Mouse (Mus musculus) lung, embryonic 15.5 days (tissue): ENCODE measurements around the gene Acox2. TPM values are rescaled to one million over a fixed set of nuclear protein-coding genes. Genes with fewer than 3 reads are reported as not detected.
A peak's percentile ranks its signal among the peaks of the same experiment; 100 is the strongest.

Experiments
- ATAC-seq: fragments of 200-750 bp; cut with Nextera tagmentation; 2 replicates; pipeline ENCODE4 v1.8.0; 2017; ENCODE audit warnings: moderate number of reproducible peaks, borderline replicate concordance; ENCODE audit not compliant: low FRiP score, low TSS enrichment; ENCODE audit errors: extremely low read depth
- H3K27ac ChIP-seq: fragments of 300-500 bp; sonication (generic); 2 replicates; pipeline ENCODE4 v1.5.1; 2015; ENCODE audit warnings: moderate library complexity, mild to moderate bottlenecking, inconsistent platforms
- H3K27me3 ChIP-seq: fragments of 300-500 bp; sonication (generic); 2 replicates; pipeline ENCODE4 v1.6.1; 2015; ENCODE audit warnings: inconsistent platforms
- H3K36me3 ChIP-seq: fragments of 300-500 bp; sonication (generic); 2 replicates; pipeline ENCODE4 v1.6.1; 2015; ENCODE audit warnings: inconsistent platforms
- H3K4me1 ChIP-seq: fragments of 300-500 bp; sonication (generic); 2 replicates; pipeline ENCODE4 v1.6.1; 2015; ENCODE audit warnings: inconsistent platforms
- H3K4me2 ChIP-seq: fragments of 300-500 bp; sonication (generic); 2 replicates; pipeline ENCODE4 v1.6.1; 2015; ENCODE audit warnings: inconsistent platforms, mild to moderate bottlenecking, moderate library complexity
- H3K4me3 ChIP-seq: fragments of 300-500 bp; sonication (generic); 2 replicates; pipeline ENCODE4 v1.5.1; 2015; ENCODE audit warnings: mild to moderate bottlenecking, inconsistent platforms
- H3K9ac ChIP-seq: fragments of 300-500 bp; sonication (generic); 2 replicates; pipeline ENCODE4 v1.6.1; 2015; ENCODE audit warnings: inconsistent platforms
- H3K9me3 ChIP-seq: fragments of 300-500 bp; sonication (generic); 2 replicates; pipeline ENCODE4 v1.6.1; 2016; ENCODE audit warnings: inconsistent platforms
- whole genome bisulfite sequencing: fragments of 180-500 bp; shearing (Covaris S2); methylation state at CpG from one replicate; pipeline ENCODE4 v1.1.7; 2015; 5-methylcytosine and 5-hydroxymethylcytosine counted together
- polyA plus RNA-seq: library from polyadenylated mRNA; unstranded; fragments of >200 nt; fragmentation: Nextera tagmentation; extraction: Ambion mirVana; gene quantifications from 2 replicates; pipeline ENCODE4 v1.2.1, GENCODE M21; 2015

Gene Acox2
- polyA plus RNA-seq, 1 experiment from 2014 or later = 0.97 TPM

DNA sequence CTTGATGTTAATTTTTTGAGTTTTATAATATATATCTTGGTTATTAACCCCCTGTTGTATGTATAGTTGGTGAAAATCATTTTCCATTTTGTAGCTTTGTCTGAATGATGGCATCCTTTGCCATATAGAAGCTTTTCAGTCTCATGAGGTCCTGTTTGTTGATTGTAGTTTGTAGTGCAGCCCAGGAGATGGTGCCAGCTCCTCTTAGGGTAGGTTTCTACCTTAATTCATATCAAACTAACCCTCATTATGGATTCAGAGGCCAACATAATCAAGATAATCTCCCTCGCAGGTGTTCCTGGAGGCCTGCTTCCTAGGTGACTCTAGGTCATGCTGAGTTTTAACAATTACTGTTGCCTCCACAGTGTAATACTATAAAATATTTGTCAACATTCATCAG, 3.1 kb upstream of the Acox2 start:
- no peaks in the 10 kb centered on the region for H3K9me3 ChIP-seq
- no peak overlapping the region for H3K4me3 ChIP-seq
- no peak for ATAC-seq
- H3K4me1 ChIP-seq = no peaks in the 10 kb centered on the region
- H3K27me3 ChIP-seq = no peaks in the 10 kb centered on the region
- WGBS = 55% methylated on average over 1 of the region's 1 CpGs
- H3K27ac ChIP-seq = no peak overlapping the region
- no peak overlapping the region for H3K4me2 ChIP-seq
- H3K36me3 ChIP-seq = no peaks in the 10 kb centered on the region
- H3K9ac ChIP-seq = no peak overlapping the region

DNA sequence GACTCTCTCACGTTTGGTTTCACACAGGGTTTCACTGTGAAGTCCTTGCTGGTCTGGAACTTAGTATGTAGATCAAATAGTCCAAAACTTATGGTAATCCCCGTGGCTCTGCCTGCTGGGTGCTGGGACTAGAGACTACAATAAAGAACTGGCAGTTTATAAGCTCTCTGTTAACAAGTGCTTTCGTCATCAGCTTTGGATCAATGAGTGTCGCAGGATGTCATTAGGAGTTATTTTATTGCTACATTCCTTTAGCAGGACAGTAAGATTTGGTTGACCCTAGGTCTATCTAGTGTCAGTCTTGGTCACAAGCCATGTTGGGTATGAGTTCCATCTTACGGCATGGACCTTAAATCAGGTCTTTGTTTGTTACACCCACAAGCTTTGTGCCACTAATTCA, 1.1 kb upstream of the Acox2 start:
- H3K36me3 ChIP-seq = no peaks in the 10 kb centered on the region
- no peak overlapping the region for H3K27ac ChIP-seq
- H3K4me1 ChIP-seq = no peaks in the 10 kb centered on the region
- H3K4me3 ChIP-seq = no peak overlapping the region
- H3K9ac ChIP-seq = no peak overlapping the region
- H3K9me3 ChIP-seq = no peaks in the 10 kb centered on the region
- WGBS = 76% methylated on average over 5 of the region's 5 CpGs
- ATAC-seq = no peak
- H3K4me2 ChIP-seq = no peak overlapping the region
- H3K27me3 ChIP-seq = no peaks in the 10 kb centered on the region

DNA sequence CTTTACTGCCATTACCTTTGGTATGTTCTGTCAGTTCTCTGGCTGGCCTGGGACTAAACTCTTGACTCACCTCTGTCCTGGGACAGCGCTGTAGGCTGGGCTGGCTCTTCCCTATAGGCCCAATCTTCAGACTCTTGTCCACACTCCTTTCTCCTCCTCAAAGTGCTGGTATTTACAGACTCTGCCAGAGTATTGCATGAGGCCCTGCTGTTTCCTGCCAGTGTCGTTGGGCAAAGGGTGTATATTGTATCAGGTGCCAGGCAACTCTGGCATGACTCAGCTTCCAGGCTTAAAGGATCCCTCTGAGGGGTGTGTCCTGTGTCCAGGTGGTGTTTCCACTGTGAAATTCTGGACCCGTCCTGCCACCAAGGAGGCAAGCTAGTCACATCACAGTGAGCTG, 401 bp downstream of the Acox2 start:
- H3K4me2 ChIP-seq = no peak overlapping the region
- H3K27ac ChIP-seq = no peak overlapping the region
- no peaks in the 10 kb centered on the region for H3K27me3 ChIP-seq
- no peak for ATAC-seq
- no peaks in the 10 kb centered on the region for H3K4me1 ChIP-seq
- H3K36me3 ChIP-seq = no peaks in the 10 kb centered on the region
- 58% methylated on average over 3 of the region's 3 CpGs for WGBS
- no peak overlapping the region for H3K4me3 ChIP-seq
- H3K9ac ChIP-seq = no peak overlapping the region
- no peaks in the 10 kb centered on the region for H3K9me3 ChIP-seq

DNA sequence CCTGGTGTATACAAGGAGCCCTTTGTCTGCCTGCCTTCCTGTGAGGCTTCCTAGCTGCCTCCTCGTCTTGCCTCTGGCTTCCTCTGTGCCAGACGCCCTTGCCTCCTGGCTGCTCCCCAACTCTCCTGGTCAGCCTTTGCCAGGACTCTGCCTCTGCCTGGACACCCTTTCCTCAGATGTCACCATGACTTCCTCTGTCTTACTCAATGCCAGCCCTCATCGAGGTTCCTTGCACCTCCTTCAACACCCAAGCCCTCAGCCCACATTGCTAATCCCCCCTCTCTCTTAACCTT, 872 bp downstream of the Acox2 start:
- no peaks in the 10 kb centered on the region for H3K4me1 ChIP-seq
- no peak overlapping the region for H3K9ac ChIP-seq
- H3K9me3 ChIP-seq = no peaks in the 10 kb centered on the region
- no peak overlapping the region for H3K27ac ChIP-seq
- WGBS = 21% methylated on average over 3 of the region's 3 CpGs
- H3K27me3 ChIP-seq = no peaks in the 10 kb centered on the region
- no peak overlapping the region for H3K4me2 ChIP-seq
- no peaks in the 10 kb centered on the region for H3K36me3 ChIP-seq
- no peak overlapping the region for H3K4me3 ChIP-seq
- peak; percentile 48; the same call in 1 of the 2 replicates for ATAC-seq

DNA sequence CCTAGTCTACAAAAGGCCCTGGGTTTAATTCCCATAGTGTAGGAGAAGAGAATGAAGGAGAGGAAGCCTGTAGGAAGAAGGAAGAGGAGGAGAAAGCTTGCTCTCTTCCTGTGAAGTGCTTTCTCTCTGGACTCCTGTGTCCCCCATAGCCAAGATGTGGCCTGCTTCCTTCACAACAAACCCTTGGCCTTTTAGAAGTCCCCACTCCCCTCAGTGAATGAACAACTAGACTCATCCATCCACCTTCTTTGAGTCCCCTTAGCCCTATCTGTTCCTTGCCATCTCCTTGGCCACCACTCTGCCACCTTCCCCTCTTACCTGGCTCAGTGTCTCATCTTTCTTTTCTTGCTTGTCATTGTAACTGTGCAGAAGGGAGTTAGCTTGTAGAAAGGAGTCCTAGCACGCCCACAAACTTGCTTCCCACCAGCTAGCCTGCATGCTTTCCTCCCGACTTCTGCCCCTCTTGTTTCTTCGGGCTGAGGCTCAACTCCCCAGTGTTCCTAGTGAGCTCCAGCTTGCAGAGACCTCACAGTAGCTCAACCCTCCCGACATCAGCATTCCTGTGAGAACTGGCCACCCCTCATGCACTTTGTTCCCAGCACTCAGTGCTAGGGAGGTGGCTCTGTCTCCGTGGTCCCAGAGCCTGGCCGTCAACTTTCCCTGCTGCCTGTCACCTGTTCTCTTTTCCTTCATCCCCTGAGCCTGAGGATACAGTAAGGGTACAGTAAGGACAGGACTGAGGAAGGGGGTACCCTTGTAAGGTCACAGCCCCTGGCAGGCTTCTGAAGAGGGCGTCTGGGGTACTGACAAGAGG, 1.4 kb downstream of the Acox2 start:
- ATAC-seq = no peak

DNA sequence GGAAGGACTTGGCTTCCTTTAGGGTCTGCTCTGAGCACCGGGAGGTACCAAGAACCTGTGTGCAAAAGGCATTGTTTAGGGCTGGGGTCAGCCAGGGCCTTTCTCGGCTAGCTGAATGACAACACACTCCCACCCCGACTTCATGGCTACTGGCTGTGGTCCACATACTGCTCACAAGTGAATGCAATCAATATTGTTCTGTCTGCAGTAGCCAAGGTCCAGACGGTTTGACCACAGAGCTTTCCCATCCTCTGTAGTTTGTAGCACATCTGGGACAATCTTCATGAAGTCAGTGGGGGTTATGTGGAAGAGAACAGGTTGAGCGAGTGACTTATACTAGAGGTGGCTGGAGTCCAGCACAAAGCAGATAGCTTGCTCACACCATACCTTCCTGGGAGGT, 2.3 kb downstream of the Acox2 start:
- H3K27ac ChIP-seq = no peak overlapping the region
- 68% methylated on average over 5 of the region's 5 CpGs for WGBS

More for the DNA sequence above, 1.4 kb downstream of the Acox2 start:
- Histone ChIP-seq H3K36me3 (no peaks in the 10 kb centered on the region), H3K4me1 (no peaks in the 10 kb centered on the region), H3K9me3 (no peaks in the 10 kb centered on the region), H3K27me3 (no peaks in the 10 kb centered on the region), H3K4me2 (no peak overlapping the region), H3K27ac (no peak overlapping the region), H3K9ac (no peak overlapping the region), H3K4me3 (no peak overlapping the region)
- WGBS = 41% methylated on average over 7 of the region's 7 CpGs

DNA sequence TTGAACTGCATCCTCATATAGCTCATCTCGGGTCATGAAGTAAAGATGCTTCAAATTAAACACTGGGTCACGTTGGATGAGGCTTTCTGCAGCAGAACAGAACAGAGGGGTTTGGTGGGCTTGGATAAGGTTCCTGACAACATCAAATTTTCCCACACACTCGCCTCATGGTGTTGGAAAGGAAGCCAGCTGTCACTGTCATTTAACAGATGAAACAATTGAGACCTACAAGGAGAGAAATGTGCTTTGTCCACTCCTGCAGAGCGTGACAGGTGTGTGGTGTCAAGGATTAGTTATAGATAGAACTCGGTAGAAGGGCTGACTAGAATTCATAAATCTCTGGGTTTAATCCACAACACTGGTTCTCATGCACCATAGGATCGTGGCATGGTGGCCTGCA, 3.1 kb downstream of the Acox2 start:
- Histone ChIP-seq H3K9me3 (no peaks in the 10 kb centered on the region), H3K27me3 (no peaks in the 10 kb centered on the region), H3K4me1 (no peaks in the 10 kb centered on the region), H3K27ac (no peak overlapping the region), H3K4me2 (no peak overlapping the region), H3K4me3 (no peak overlapping the region), H3K9ac (no peak overlapping the region), H3K36me3 (no peaks in the 10 kb centered on the region)
- WGBS = 60% methylated on average over 6 of the region's 6 CpGs
- no peak for ATAC-seq

More for the DNA sequence above, 2.3 kb downstream of the Acox2 start:
- Histone ChIP-seq H3K9me3 (no peaks in the 10 kb centered on the region), H3K36me3 (no peaks in the 10 kb centered on the region), H3K27me3 (no peaks in the 10 kb centered on the region), H3K4me3 (no peak overlapping the region), H3K4me1 (no peaks in the 10 kb centered on the region), H3K9ac (no peak overlapping the region), H3K4me2 (no peak overlapping the region)
- no peak for ATAC-seq

DNA sequence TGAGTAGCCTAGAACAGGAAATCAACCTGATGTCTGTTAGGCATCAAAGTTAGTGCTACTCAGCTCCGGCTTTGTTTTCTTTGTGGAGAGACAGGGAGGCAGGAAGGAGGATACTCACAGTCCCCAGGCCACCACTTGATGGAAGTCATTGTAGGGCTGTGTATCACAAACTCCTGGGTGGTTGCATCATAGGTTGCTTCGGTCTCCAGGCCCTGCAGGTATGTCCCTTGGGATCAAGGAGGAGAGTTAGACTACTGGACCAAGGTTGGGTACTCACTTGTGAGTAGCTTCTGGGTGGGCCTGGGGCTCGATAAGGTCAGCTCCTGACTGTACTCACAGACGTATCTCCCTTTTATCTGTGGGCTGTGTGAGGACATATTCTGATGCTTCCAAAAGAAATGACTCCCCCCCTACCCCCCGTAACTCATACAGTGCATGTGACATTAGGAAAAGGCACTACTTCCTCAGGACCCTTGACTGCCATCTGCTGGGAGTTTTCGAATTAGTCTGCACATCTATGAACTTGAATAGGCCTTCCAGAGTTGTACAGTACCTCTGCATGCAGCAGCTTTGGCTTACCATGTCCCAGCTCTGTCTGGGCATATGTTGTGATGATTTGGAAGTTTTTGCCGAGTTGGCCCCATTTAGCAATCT, 4.0 kb downstream of the Acox2 start:
- 0 out of 2 replicates have a peak, but pooled peaks have one; percentile 25 for ATAC-seq

DNA sequence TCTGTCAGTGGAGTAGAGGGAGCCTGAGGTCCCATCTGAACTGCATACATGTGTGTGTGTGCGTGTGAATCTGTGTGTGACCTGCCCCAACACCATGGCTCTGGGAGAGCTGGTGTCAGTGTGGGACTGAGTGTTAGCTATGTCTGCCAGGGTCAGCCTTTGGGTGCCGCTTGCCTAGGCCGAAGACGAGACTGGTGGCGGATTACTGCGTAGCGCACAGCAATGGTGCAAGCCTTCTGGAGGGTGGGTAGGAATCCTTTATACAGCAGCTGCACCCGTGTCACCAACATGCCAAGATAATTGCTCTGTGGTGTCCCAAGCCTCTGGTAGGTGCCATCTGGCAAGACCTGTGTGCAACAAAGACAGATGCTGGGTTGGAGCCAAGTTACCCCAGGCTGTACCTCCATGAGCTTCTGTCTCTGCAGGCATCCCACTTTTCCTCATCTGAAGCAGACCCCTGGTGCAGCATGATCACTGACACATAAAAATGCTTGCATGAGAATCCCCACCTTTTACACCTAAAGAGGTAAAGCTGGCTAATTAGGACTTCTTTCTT, 7.7 kb downstream of the Acox2 start:
- no peaks in the 10 kb centered on the region for H3K9me3 ChIP-seq
- no peak for ATAC-seq
- H3K27me3 ChIP-seq = no peaks in the 10 kb centered on the region
- no peak overlapping the region for H3K4me2 ChIP-seq
- no peak overlapping the region for H3K27ac ChIP-seq
- no peaks in the 10 kb centered on the region for H3K36me3 ChIP-seq
- H3K9ac ChIP-seq = no peak overlapping the region
- WGBS = 91% methylated on average over 8 of the region's 8 CpGs
- no peaks in the 10 kb centered on the region for H3K4me1 ChIP-seq
- H3K4me3 ChIP-seq = no peak overlapping the region

More for the DNA sequence above, 4.0 kb downstream of the Acox2 start:
- H3K4me3 ChIP-seq = no peak overlapping the region
- WGBS = 57% methylated on average over 7 of the region's 7 CpGs
- H3K4me2 ChIP-seq = no peak overlapping the region
- no peaks in the 10 kb centered on the region for H3K4me1 ChIP-seq
- H3K27ac ChIP-seq = no peak overlapping the region
- H3K27me3 ChIP-seq = no peaks in the 10 kb centered on the region
- no peaks in the 10 kb centered on the region for H3K36me3 ChIP-seq
- H3K9me3 ChIP-seq = no peaks in the 10 kb centered on the region
- H3K9ac ChIP-seq = no peak overlapping the region

DNA sequence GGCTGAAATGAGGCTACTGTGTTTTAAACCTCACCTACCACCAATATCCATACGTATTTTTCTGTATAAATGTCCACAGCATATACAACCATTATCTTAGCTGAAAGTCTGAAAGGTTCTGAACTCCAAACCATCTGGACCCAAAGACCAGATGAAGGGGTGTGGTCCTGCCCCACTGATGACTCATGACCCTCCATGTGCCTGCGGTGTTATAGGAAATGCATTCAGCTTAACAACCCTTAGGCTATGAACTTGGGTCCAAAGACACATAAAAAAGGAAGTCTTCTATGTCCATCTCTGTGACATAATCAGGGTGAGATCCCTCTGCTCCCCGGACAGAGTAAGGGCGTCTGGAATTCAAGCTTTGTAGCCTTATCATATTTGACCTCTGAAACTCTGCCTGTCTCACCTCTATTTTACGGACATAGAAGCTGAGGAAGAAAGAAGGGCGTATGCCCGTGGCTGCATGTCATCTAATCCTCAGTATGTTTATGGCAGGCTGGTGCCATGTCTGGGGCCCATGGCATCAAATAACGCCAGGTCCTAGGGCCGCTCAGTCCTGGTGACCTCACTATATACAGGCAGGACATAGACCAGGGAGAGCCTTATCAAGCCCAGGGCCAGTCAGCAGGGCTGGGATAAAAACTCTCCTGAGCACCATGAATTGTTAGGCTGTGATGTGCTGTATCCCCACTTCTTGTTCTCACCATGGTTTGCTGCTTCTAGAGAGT, 8.8 kb downstream of the Acox2 start:
- no peak overlapping the region for H3K9ac ChIP-seq
- WGBS = 69% methylated on average over 9 of the region's 9 CpGs
- no peak for ATAC-seq
- H3K4me1 ChIP-seq = no peaks in the 10 kb centered on the region
- H3K27ac ChIP-seq = no peak overlapping the region
- H3K4me2 ChIP-seq = no peak overlapping the region
- H3K27me3 ChIP-seq = no peaks in the 10 kb centered on the region
- H3K36me3 ChIP-seq = no peaks in the 10 kb centered on the region
- no peak overlapping the region for H3K4me3 ChIP-seq
- no peaks in the 10 kb centered on the region for H3K9me3 ChIP-seq

DNA sequence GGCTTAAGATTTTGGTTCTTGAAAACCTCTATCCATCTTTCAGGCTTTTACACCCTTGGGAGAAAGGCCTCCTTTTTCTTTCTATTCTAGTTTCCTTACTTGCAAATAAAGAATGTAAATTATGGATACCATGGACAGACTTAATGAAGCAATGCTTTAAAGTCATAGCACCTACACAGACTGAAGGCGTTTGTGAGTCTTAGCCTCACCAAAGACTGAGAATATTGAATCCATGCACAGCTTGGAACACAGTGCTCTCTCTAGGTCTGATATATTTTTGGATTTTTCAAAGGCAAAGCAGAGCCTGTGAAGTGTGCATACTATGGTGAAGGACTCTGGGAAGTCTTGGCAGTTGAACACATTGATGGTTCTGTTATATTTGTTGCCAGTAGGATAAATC, 9.9 kb downstream of the Acox2 start:
- ATAC-seq = no peak
- WGBS = 90% methylated on average over 1 of the region's 1 CpGs
- no peaks in the 10 kb centered on the region for H3K27me3 ChIP-seq
- H3K36me3 ChIP-seq = no peaks in the 10 kb centered on the region
- H3K4me3 ChIP-seq = no peak overlapping the region
- no peak overlapping the region for H3K27ac ChIP-seq
- no peaks in the 10 kb centered on the region for H3K9me3 ChIP-seq
- H3K4me2 ChIP-seq = no peak overlapping the region
- no peaks in the 10 kb centered on the region for H3K4me1 ChIP-seq
- no peak overlapping the region for H3K9ac ChIP-seq

DNA sequence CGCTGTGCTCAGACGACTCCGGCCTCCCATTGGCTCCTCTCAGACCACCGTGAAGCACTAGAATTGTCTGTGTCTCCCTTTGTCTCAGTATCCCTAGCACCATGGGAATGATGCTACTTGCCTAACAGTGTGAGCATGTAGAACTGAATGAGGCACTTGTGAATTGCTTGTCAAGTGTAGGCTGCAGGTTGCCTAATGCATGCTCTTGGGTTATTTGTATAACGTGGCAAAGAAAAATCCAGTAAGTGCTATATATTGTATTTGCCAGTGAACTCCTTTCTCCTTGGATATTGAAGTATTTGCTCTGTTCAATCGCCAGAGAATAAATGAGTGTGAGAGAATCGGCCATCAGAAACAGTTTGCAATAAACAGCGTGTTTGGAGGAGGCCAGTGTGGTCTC, 12.3 kb downstream of the Acox2 start:
- no peak overlapping the region for H3K9ac ChIP-seq
- H3K9me3 ChIP-seq = no peaks in the 10 kb centered on the region
- no peaks in the 10 kb centered on the region for H3K4me1 ChIP-seq
- ATAC-seq = no peak
- no peak overlapping the region for H3K4me3 ChIP-seq
- no peak overlapping the region for H3K4me2 ChIP-seq
- no peaks in the 10 kb centered on the region for H3K27me3 ChIP-seq
- H3K27ac ChIP-seq = no peak overlapping the region
- 64% methylated on average over 8 of the region's 8 CpGs for WGBS
- H3K36me3 ChIP-seq = no peaks in the 10 kb centered on the region
